Mouse (Mus musculus) heart, adult 2 months (tissue): Measurements from ENCODE around the gene C2cd2.

Experiments used
- CTCF ChIP-seq: fragments of 200-600 bp; IDR thresholded peaks from 2 replicates; pipeline ENCODE4 v1.8.1; 2022; ENCODE audit warnings: antibody characterized with exemption, mild to moderate bottlenecking, moderate library complexity
- EP300 ChIP-seq: fragments of 200-500 bp; IDR thresholded peaks from 2 replicates; pipeline ENCODE4 v1.6.1; 2011; ENCODE audit warnings: low read depth, low read length, control low read depth; ENCODE audit not compliant: insufficient read depth

- no peak for TF ChIP-seq CTCF
- no peak for TF ChIP-seq EP300
Observed at GRCm38 (mm10) chr16:97808881-97809280, 153.5 kb downstream of the C2cd2 start.
